Mouse (Mus musculus) heart, embryonic 16.5 days (tissue): ENCODE data around the gene Ino80e. TPM values are rescaled to one million over a fixed set of nuclear protein-coding genes. Genes with fewer than 3 reads are reported as not detected.
A peak's percentile ranks its signal among the peaks of the same experiment; 100 is the strongest.

Experiments
- ATAC-seq: fragments of 200-750 bp; cut with Nextera tagmentation; replicated peaks from 2 replicates; pipeline ENCODE4 v1.8.0; 2017; ENCODE audit warnings: moderate number of reproducible peaks; ENCODE audit not compliant: insufficient read depth, low FRiP score; ENCODE audit errors: extremely low read depth
- H3K27ac ChIP-seq: fragments of 300-500 bp; sonication (generic); 2 replicates; pipeline ENCODE4 v1.5.1; 2014; ENCODE audit warnings: mild to moderate bottlenecking, low read length, control low read depth, moderate library complexity
- H3K27me3 ChIP-seq: fragments of 300-500 bp; sonication (generic); 2 replicates; pipeline ENCODE4 v1.6.1; 2014; ENCODE audit warnings: low read length, mixed read lengths; ENCODE audit not compliant: control insufficient read depth, insufficient read depth
- H3K36me3 ChIP-seq: fragments of 300-500 bp; sonication (generic); 2 replicates; pipeline ENCODE4 v1.6.1; 2014; ENCODE audit not compliant: control insufficient read depth, insufficient read depth
- H3K4me1 ChIP-seq: fragments of 300-500 bp; sonication (generic); 2 replicates; pipeline ENCODE4 v1.6.1; 2014; ENCODE audit warnings: low read length, mixed read lengths; ENCODE audit not compliant: control insufficient read depth, insufficient read depth
- H3K4me2 ChIP-seq: fragments of 300-500 bp; sonication (generic); 2 replicates; pipeline ENCODE4 v1.6.1; 2014; ENCODE audit warnings: low read depth, mild to moderate bottlenecking, control low read depth, low read length
- H3K4me3 ChIP-seq: fragments of 300-500 bp; sonication (generic); 2 replicates; pipeline ENCODE4 v1.5.1; 2014; ENCODE audit warnings: mild to moderate bottlenecking, control low read depth, low read length
- H3K9ac ChIP-seq: fragments of 300-500 bp; sonication (generic); 2 replicates; pipeline ENCODE4 v1.6.1; 2014; ENCODE audit warnings: low read length, control low read depth
- H3K9me3 ChIP-seq: fragments of 300-500 bp; sonication (generic); replicated peaks from 2 replicates; pipeline ENCODE4 v1.6.1; 2016; ENCODE audit warnings: low read length; ENCODE audit not compliant: control insufficient read depth
- WGBS: fragments of 180-500 bp; shearing (Covaris S2); extraction: QIAGEN DNeasy Blood & Tissue Kit; methylation state at CpG from one replicate; pipeline ENCODE4 v1.1.7; 2014; 5-methylcytosine and 5-hydroxymethylcytosine counted together
- polyA plus RNA-seq: library from polyadenylated mRNA; unstranded; fragments of >200 nt; fragmentation: Nextera tagmentation; extraction: Ambion mirVana; gene quantifications from 2 replicates; pipeline ENCODE4 v1.2.1, GENCODE M21; 2015

The Ino80e gene
- polyA plus RNA-seq, 1 experiment from 2014 or later: 50.5 TPM

- 18% methylated on average over 8 of the region's 8 CpGs for WGBS
- Histone ChIP-seq H3K27ac (no peak overlapping the region), H3K4me3 (no peak overlapping the region), H3K4me1 (peaks cover 9% of the 10 kb centered on the region), H3K9me3 (no peaks in the 10 kb centered on the region), H3K36me3 (no peaks in the 10 kb centered on the region), H3K4me2 (no peak overlapping the region), H3K9ac (no peak overlapping the region), H3K27me3 (peaks cover 31% of the 10 kb centered on the region)
- ATAC-seq: no peak
Observed at GRCm38 (mm10) chr7:126825403-126825802, 36.8 kb downstream of the Ino80e start.

GRCm38 (mm10) chr7:126823940-126824339 is 38.2 kb downstream of the Ino80e start:
- no peaks in the 10 kb centered on the region for H3K9me3 ChIP-seq
- H3K36me3 ChIP-seq: no peaks in the 10 kb centered on the region
- WGBS: 21% methylated on average over 10 of the region's 10 CpGs
- no peak overlapping the region for H3K4me2 ChIP-seq
- peaks cover 29% of the 10 kb centered on the region for H3K27me3 ChIP-seq
- H3K4me1 ChIP-seq: peaks cover 9% of the 10 kb centered on the region
- H3K9ac ChIP-seq: no peak overlapping the region
- no peak overlapping the region for H3K4me3 ChIP-seq
- ATAC-seq: no peak
- H3K27ac ChIP-seq: no peak overlapping the region

- H3K4me2 ChIP-seq: peak overlapping the region; percentile 49
- H3K27me3 ChIP-seq: peaks cover 29% of the 10 kb centered on the region
- no peaks in the 10 kb centered on the region for H3K36me3 ChIP-seq
- H3K27ac ChIP-seq: no peak overlapping the region
- peaks cover 9% of the 10 kb centered on the region for H3K4me1 ChIP-seq
- 4% methylated on average over 16 of the region's 19 CpGs for WGBS
- H3K9ac ChIP-seq: no peak overlapping the region
- ATAC-seq: no peak
- H3K4me3 ChIP-seq: peak overlapping the region; percentile 34
- no peaks in the 10 kb centered on the region for H3K9me3 ChIP-seq
Observed at GRCm38 (mm10) chr7:126823202-126823711, 38.9 kb downstream of the Ino80e start.

GRCm38 (mm10) chr7:126822741-126823140 is 39.4 kb downstream of the Ino80e start:
- H3K4me2 ChIP-seq: peak overlapping the region; percentile 49; the same call in 1 of the 2 replicates
- no peak overlapping the region; the same call in 1 of the 2 replicates for H3K4me3 ChIP-seq
- H3K9ac ChIP-seq: no peak overlapping the region
- no peak overlapping the region for H3K27ac ChIP-seq
- H3K36me3 ChIP-seq: no peaks in the 10 kb centered on the region
- H3K4me1 ChIP-seq: peaks cover 9% of the 10 kb centered on the region
- ATAC-seq: no peak
- peaks cover 29% of the 10 kb centered on the region for H3K27me3 ChIP-seq
- 22% methylated on average over 9 of the region's 9 CpGs for WGBS
- H3K9me3 ChIP-seq: no peaks in the 10 kb centered on the region

GRCm38 (mm10) chr7:126821835-126822511 is 40.2 kb downstream of the Ino80e start:
- H3K4me1 ChIP-seq: peaks cover 9% of the 10 kb centered on the region
- no peak overlapping the region for H3K4me2 ChIP-seq
- H3K4me3 ChIP-seq: no peak overlapping the region
- peaks cover 27% of the 10 kb centered on the region for H3K27me3 ChIP-seq
- H3K36me3 ChIP-seq: no peaks in the 10 kb centered on the region
- H3K9ac ChIP-seq: no peak overlapping the region
- no peak overlapping the region for H3K27ac ChIP-seq
- WGBS: 18% methylated on average over 7 of the region's 7 CpGs
- H3K9me3 ChIP-seq: no peaks in the 10 kb centered on the region
- ATAC-seq: peak; percentile 64; the same call in 1 of the 2 replicates

GRCm38 (mm10) chr7:126818818-126819217 is 43.4 kb downstream of the Ino80e start:
- no peaks in the 10 kb centered on the region for H3K9me3 ChIP-seq
- WGBS: 16% methylated on average over 1 of the region's 1 CpGs
- H3K4me2 ChIP-seq: no peak overlapping the region
- H3K36me3 ChIP-seq: no peaks in the 10 kb centered on the region
- H3K9ac ChIP-seq: no peak overlapping the region
- H3K4me3 ChIP-seq: no peak overlapping the region
- peaks cover 9% of the 10 kb centered on the region for H3K4me1 ChIP-seq
- H3K27me3 ChIP-seq: peaks cover 16% of the 10 kb centered on the region
- no peak overlapping the region for H3K27ac ChIP-seq
- no peak for ATAC-seq

GRCm38 (mm10) chr7:126817595-126817994 is 44.6 kb downstream of the Ino80e start:
- no peaks in the 10 kb centered on the region for H3K9me3 ChIP-seq
- H3K4me3 ChIP-seq: no peak overlapping the region
- ATAC-seq: no peak
- peaks cover 2% of the 10 kb centered on the region for H3K4me1 ChIP-seq
- H3K9ac ChIP-seq: no peak overlapping the region
- H3K4me2 ChIP-seq: no peak overlapping the region
- WGBS: 79% methylated on average over 7 of the region's 7 CpGs
- no peak overlapping the region for H3K27ac ChIP-seq
- H3K27me3 ChIP-seq: peaks cover 5% of the 10 kb centered on the region
- no peaks in the 10 kb centered on the region for H3K36me3 ChIP-seq

GRCm38 (mm10) chr7:126816494-126816893 is 45.7 kb downstream of the Ino80e start:
- Histone ChIP-seq H3K27ac (no peak overlapping the region), H3K36me3 (no peaks in the 10 kb centered on the region), H3K4me1 (no peaks in the 10 kb centered on the region), H3K9me3 (no peaks in the 10 kb centered on the region), H3K4me3 (no peak overlapping the region), H3K4me2 (no peak overlapping the region), H3K9ac (no peak overlapping the region), H3K27me3 (no peaks in the 10 kb centered on the region)
- no peak for ATAC-seq
- WGBS: 85% methylated on average over 8 of the region's 8 CpGs

GRCm38 (mm10) chr7:126815726-126816222 is 46.4 kb downstream of the Ino80e start:
- no peaks in the 10 kb centered on the region for H3K27me3 ChIP-seq
- 60% methylated on average over 8 of the region's 8 CpGs for WGBS
- ATAC-seq: no peak

More at GRCm38 (mm10) chr7:126815726-126816222, 46.4 kb downstream of the Ino80e start:
- Histone ChIP-seq H3K9ac (no peak overlapping the region), H3K4me1 (no peaks in the 10 kb centered on the region), H3K36me3 (no peaks in the 10 kb centered on the region), H3K4me2 (no peak overlapping the region), H3K27ac (no peak overlapping the region), H3K9me3 (no peaks in the 10 kb centered on the region), H3K4me3 (no peak overlapping the region)
